Mouse (Mus musculus): ENCODE measurements around the gene Grm8. TPM values are rescaled to one million over a fixed set of nuclear protein-coding genes. Genes with fewer than 3 reads are reported as not detected.

The Grm8 gene
- polyA plus RNA-seq, 1 experiment from 2014 or later, result 2.3 TPM

DNA sequence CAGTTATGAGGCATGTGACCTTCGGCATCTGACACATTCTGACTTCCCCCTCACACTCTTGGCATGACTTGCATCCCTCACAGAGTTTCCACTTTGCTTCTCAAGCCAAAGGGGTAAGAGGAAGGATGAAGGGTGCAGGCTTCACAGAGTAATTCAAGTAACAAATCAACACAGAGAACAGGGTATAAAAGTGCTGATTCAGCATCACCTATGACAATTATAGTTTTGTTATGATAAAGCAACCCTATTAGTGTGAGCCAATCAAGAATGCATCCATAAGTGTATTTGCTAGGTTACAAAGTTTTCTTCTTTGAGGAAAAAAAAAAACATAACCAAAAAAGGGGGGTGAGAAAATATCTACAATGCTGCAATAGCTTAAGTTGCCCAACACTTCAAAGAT lies 117.3 kb downstream of the Grm8 start:
- Histone ChIP-seq H3K9ac (no peak overlapping the region), H3K9me3 (no peaks in the 10 kb centered on the region), H3K4me3 (no peak overlapping the region), H3K4me1 (no peaks in the 10 kb centered on the region), H3K27me3 (replicated peaks) (no peaks in the 10 kb centered on the region), H3K36me3 (no peaks in the 10 kb centered on the region), H3K27ac (no peak overlapping the region), H3K4me2 (replicated peaks) (no peak overlapping the region)
- WGBS, result 83% methylated on average over 1 of the region's 1 CpGs
- no peak for ATAC-seq (ENCODE audit: low FRiP score, low read depth)

DNA sequence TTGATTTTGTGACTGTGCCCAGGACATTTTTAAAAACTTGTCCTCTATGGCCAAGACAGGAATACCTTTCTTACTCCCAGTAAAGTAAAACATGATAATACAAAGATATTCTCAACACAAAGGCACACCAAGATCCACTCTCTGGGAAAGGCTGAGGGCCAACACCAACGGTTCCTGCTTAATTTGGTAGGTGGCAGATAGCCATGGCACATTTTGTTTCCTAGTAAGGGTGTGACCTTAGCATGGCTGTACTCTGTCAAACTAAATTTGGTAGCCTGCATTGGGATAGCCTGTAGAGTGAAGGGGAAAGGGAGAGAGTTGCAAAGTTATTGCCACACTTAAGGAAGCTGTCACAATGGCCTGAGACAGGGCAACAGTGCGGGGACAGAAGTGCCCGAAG lies 128.0 kb downstream of the Grm8 start:
- no peaks in the 10 kb centered on the region for H3K36me3 ChIP-seq
- H3K27ac ChIP-seq, result no peak overlapping the region
- no peaks in the 10 kb centered on the region for H3K4me1 ChIP-seq
- 90% methylated on average over 3 of the region's 3 CpGs for WGBS
- no peaks in the 10 kb centered on the region for H3K9me3 ChIP-seq
- H3K27me3 ChIP-seq (replicated peaks), result no peaks in the 10 kb centered on the region
- no peak overlapping the region for H3K4me2 ChIP-seq (replicated peaks)
- no peak overlapping the region for H3K4me3 ChIP-seq
- ATAC-seq (ENCODE audit: low FRiP score, low read depth), result no peak
- H3K9ac ChIP-seq, result no peak overlapping the region

DNA sequence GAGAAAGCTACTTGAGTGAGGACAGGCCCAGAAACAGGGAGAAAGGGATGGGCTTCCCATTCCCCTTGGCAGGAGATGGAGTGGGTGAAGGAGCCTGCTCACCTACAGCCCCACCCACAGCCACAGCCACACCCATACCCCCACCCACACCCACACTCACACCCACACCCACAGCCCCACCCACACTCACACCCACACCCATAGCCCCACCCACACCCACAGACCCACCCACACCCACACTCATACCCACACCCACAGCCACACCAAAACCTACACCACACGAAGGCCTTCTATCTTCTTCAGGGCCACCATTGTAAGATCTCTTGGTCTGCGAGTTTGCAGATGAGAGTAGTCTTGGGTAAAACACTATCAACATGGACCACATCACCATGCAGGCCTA lies 137.7 kb downstream of the Grm8 start:
- no peaks in the 10 kb centered on the region for H3K27me3 ChIP-seq (replicated peaks)
- H3K36me3 ChIP-seq, result no peaks in the 10 kb centered on the region
- H3K27ac ChIP-seq, result no peak overlapping the region
- H3K9me3 ChIP-seq, result no peaks in the 10 kb centered on the region
- WGBS, result 90% methylated on average over 2 of the region's 2 CpGs
- no peaks in the 10 kb centered on the region for H3K4me1 ChIP-seq
- ATAC-seq (ENCODE audit: low FRiP score, low read depth), result no peak
- no peak overlapping the region for H3K4me3 ChIP-seq
- no peak overlapping the region for H3K4me2 ChIP-seq (replicated peaks)
- H3K9ac ChIP-seq, result no peak overlapping the region

GRCm38 (mm10) chr6:27991241-27991640 lies 143.7 kb downstream of the Grm8 start:
- no peak overlapping the region for H3K9ac ChIP-seq
- H3K27me3 ChIP-seq (replicated peaks), result no peaks in the 10 kb centered on the region
- ATAC-seq (ENCODE audit: low FRiP score, low read depth), result no peak
- no peak overlapping the region for H3K4me2 ChIP-seq (replicated peaks)
- no peak overlapping the region for H3K4me3 ChIP-seq
- no peaks in the 10 kb centered on the region for H3K36me3 ChIP-seq
- no peak overlapping the region for H3K27ac ChIP-seq
- H3K4me1 ChIP-seq, result no peaks in the 10 kb centered on the region
- 77% methylated on average over 4 of the region's 4 CpGs for WGBS
- no peaks in the 10 kb centered on the region for H3K9me3 ChIP-seq

GRCm38 (mm10) chr6:27982598-27982997 lies 152.4 kb downstream of the Grm8 start:
- ATAC-seq (ENCODE audit: low FRiP score, low read depth), result no peak
- no peaks in the 10 kb centered on the region for H3K4me1 ChIP-seq
- no peaks in the 10 kb centered on the region for H3K9me3 ChIP-seq
- H3K9ac ChIP-seq, result no peak overlapping the region
- H3K27ac ChIP-seq, result no peak overlapping the region
- no peak overlapping the region for H3K4me2 ChIP-seq (replicated peaks)
- no peaks in the 10 kb centered on the region for H3K27me3 ChIP-seq (replicated peaks)
- H3K36me3 ChIP-seq, result no peaks in the 10 kb centered on the region
- 79% methylated on average over 3 of the region's 3 CpGs for WGBS
- H3K4me3 ChIP-seq, result no peak overlapping the region

GRCm38 (mm10) chr6:27982021-27982420 lies 153.0 kb downstream of the Grm8 start:
- H3K9me3 ChIP-seq, result no peaks in the 10 kb centered on the region
- no peak overlapping the region for H3K4me3 ChIP-seq
- H3K9ac ChIP-seq, result no peak overlapping the region
- H3K4me1 ChIP-seq, result no peaks in the 10 kb centered on the region
- whole genome bisulfite sequencing, result 51% methylated on average over 1 of the region's 1 CpGs
- H3K27me3 ChIP-seq (replicated peaks), result no peaks in the 10 kb centered on the region
- no peak overlapping the region for H3K4me2 ChIP-seq (replicated peaks)
- no peak overlapping the region for H3K27ac ChIP-seq
- no peaks in the 10 kb centered on the region for H3K36me3 ChIP-seq
- no peak for ATAC-seq (ENCODE audit: low FRiP score, low read depth)

DNA sequence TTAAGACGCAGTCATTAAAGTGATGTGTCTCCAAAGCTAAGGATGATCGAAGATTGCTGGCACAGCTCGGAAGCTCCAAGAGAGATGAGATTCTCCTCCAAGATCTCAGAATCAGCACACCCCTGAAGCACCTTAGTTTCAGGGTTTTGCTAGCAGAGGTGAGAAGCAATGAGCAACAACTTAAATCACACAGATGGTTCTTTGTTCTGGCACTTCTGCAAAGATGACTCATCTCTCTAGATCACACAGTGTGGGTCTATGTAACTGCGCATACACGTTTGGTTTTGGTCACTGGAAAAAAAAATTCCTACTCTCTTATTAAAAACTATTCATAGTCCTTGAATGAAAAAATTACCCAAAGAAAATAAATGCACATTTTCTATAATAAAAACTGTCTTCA lies 157.6 kb downstream of the Grm8 start:
- no peak overlapping the region for H3K4me2 ChIP-seq (replicated peaks)
- no peaks in the 10 kb centered on the region for H3K36me3 ChIP-seq
- no peaks in the 10 kb centered on the region for H3K4me1 ChIP-seq
- H3K4me3 ChIP-seq, result no peak overlapping the region
- no peak overlapping the region for H3K9ac ChIP-seq
- ATAC-seq (ENCODE audit: low FRiP score, low read depth), result no peak
- H3K27ac ChIP-seq, result no peak overlapping the region
- H3K9me3 ChIP-seq, result no peaks in the 10 kb centered on the region
- H3K27me3 ChIP-seq (replicated peaks), result no peaks in the 10 kb centered on the region
- 93% methylated on average over 5 of the region's 5 CpGs for WGBS

- WGBS, result 88% methylated on average over 2 of the region's 2 CpGs
These were observed 166.1 kb downstream of the Grm8 start for GRCm38 (mm10) chr6:27968859-27969258.

DNA sequence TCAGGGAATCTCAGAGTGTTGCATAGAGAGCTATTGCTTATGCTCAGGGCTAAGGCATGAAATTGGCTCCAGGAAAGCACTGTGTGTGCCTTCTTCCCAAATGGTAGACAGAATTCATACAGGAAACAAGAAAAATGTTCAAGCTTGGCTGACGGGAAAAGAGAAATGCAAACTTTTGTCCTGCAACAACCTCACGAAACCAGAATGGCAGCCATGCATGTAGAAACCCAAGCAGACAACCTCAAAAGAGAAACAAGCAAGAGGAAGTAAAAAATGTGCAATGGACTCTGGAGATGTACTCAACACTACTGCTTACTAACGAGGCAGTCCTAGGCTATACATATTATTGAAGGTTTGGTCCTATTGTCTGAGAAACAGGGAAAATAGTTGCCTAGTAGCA lies 167.9 kb downstream of the Grm8 start:
- H3K4me2 ChIP-seq (replicated peaks), result no peak overlapping the region
- no peak overlapping the region for H3K4me3 ChIP-seq
- no peaks in the 10 kb centered on the region for H3K9me3 ChIP-seq
- H3K36me3 ChIP-seq, result no peaks in the 10 kb centered on the region
- no peaks in the 10 kb centered on the region for H3K4me1 ChIP-seq
- H3K9ac ChIP-seq, result no peak overlapping the region
- H3K27ac ChIP-seq, result no peak overlapping the region
- WGBS, result 86% methylated on average over 3 of the region's 3 CpGs
- no peaks in the 10 kb centered on the region for H3K27me3 ChIP-seq (replicated peaks)
- ATAC-seq (ENCODE audit: low FRiP score, low read depth), result no peak

More at GRCm38 (mm10) chr6:27968859-27969258, 166.1 kb downstream of the Grm8 start:
- Histone ChIP-seq H3K27ac (no peak overlapping the region), H3K4me2 (replicated peaks) (no peak overlapping the region), H3K36me3 (no peaks in the 10 kb centered on the region), H3K9ac (no peak overlapping the region), H3K27me3 (replicated peaks) (no peaks in the 10 kb centered on the region), H3K4me1 (no peaks in the 10 kb centered on the region), H3K4me3 (no peak overlapping the region), H3K9me3 (no peaks in the 10 kb centered on the region)
- no peak for ATAC-seq (ENCODE audit: low FRiP score, low read depth)

GRCm38 (mm10) chr6:27965237-27965636 lies 169.7 kb downstream of the Grm8 start:
- Histone ChIP-seq H3K4me1 (no peaks in the 10 kb centered on the region), H3K27me3 (replicated peaks) (no peaks in the 10 kb centered on the region), H3K36me3 (no peaks in the 10 kb centered on the region), H3K27ac (no peak overlapping the region), H3K9ac (no peak overlapping the region), H3K4me3 (no peak overlapping the region), H3K4me2 (replicated peaks) (no peak overlapping the region), H3K9me3 (no peaks in the 10 kb centered on the region)
- WGBS, result 72% methylated on average over 2 of the region's 2 CpGs
- ATAC-seq (ENCODE audit: low FRiP score, low read depth), result no peak

DNA sequence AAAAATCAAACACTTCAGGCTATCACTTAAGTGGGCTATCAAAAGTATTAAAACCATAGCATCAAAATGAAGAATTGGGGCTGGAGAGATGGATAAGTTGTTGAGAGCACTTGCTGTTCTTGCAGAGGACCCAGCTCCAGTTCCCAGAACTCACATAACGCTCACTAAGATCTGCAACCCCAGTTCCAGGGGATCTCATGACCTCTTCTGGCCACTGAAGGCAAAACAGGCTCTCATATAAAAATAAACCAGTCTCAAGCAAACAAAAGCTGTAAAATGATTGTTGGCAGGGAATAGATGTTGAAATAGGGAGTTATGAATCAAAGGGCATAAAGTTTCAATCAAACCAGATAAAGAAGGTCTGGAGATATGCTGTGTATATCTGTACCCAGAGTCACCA lies 171.1 kb downstream of the Grm8 start:
- 89% methylated on average over 1 of the region's 1 CpGs for WGBS

DNA sequence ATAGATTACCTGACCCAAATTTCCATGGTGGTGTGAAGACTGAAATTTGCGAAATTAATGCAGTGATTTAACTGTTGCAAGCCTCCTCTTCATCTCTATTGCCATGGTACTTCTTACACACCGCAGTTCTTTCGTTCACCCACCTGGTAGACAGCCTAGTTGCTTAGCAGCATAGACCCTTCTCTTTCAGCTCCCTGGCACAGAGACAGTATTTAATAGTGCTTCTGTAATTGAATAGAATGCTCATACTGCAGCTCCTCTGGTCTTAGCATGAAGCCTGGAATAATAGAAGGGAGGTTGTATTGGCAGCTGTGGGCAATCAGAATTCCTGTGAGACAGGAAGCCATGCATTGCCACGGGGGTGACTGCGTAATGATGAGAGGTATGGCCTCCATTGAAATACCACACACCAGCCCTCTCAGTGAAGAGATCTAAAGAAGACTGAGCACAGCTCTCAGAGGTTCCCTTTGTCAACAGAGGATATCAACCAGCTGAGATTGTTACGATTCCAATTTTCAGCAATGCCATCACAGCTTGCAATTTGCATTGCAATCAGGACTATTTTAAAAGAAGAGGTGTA lies 178.6 kb downstream of the Grm8 start:
- H3K9me3 ChIP-seq, result no peaks in the 10 kb centered on the region
- no peak overlapping the region for H3K4me2 ChIP-seq (replicated peaks)
- no peak overlapping the region for H3K4me3 ChIP-seq
- no peak overlapping the region for H3K9ac ChIP-seq
- WGBS, result 72% methylated on average over 6 of the region's 6 CpGs
- no peak for ATAC-seq (ENCODE audit: low FRiP score, low read depth)
- H3K36me3 ChIP-seq, result no peaks in the 10 kb centered on the region
- no peak overlapping the region for H3K27ac ChIP-seq
- H3K27me3 ChIP-seq (replicated peaks), result no peaks in the 10 kb centered on the region
- H3K4me1 ChIP-seq, result no peaks in the 10 kb centered on the region

More for the DNA sequence above, 171.1 kb downstream of the Grm8 start:
- H3K9me3 ChIP-seq, result no peaks in the 10 kb centered on the region
- H3K4me1 ChIP-seq, result no peaks in the 10 kb centered on the region
- no peak overlapping the region for H3K9ac ChIP-seq
- H3K27me3 ChIP-seq (replicated peaks), result no peaks in the 10 kb centered on the region
- H3K36me3 ChIP-seq, result no peaks in the 10 kb centered on the region
- ATAC-seq (ENCODE audit: low FRiP score, low read depth), result no peak
- no peak overlapping the region for H3K27ac ChIP-seq
- no peak overlapping the region for H3K4me3 ChIP-seq
- no peak overlapping the region for H3K4me2 ChIP-seq (replicated peaks)

DNA sequence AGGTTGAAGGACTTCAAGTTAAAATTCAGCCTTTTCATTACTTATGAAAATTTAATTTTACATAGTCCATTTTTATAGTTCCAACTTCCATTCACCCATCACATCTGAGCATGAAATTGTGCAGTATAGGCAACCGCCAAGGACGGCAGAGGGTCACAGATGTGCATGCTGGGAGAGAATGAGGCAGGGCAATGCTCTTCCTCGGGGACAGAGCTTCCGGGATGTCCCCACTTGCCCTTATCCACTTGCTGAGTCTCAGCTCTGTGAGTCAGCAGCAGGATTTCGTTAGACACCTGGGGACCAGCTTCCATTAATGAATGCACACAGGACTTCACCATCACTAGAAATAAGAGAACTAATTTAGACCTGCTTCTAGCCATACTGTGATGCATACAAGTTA lies 183.5 kb downstream of the Grm8 start:
- H3K4me2 ChIP-seq (replicated peaks), result no peak overlapping the region
- no peaks in the 10 kb centered on the region for H3K27me3 ChIP-seq (replicated peaks)
- no peak overlapping the region for H3K9ac ChIP-seq
- H3K36me3 ChIP-seq, result no peaks in the 10 kb centered on the region
- WGBS, result 66% methylated on average over 5 of the region's 5 CpGs
- ATAC-seq (ENCODE audit: low FRiP score, low read depth), result 0 out of 2 replicates have a peak, but pooled peaks have one; percentile 29
- H3K27ac ChIP-seq, result no peak overlapping the region
- H3K9me3 ChIP-seq, result no peaks in the 10 kb centered on the region
- H3K4me1 ChIP-seq, result 0 out of 2 replicates have a peak, but pooled peaks cover 9% of the 10 kb centered on the region
- H3K4me3 ChIP-seq, result no peak overlapping the region

Data from neural tube, embryonic 12.5 days (tissue).